Mouse (Mus musculus) liver, adult 2 months (tissue): ENCODE results near the gene Syce2.

Experiments
- CTCF ChIP-seq: fragments of 200-500 bp; IDR thresholded peaks from 2 replicates; pipeline ENCODE4 v1.5.1; 2011; ENCODE audit warnings: low read depth, low read length, control low read depth
- POLR2A ChIP-seq: fragments of 200-500 bp; IDR thresholded peaks from 2 replicates; pipeline ENCODE4 v1.6.1; 2011; ENCODE audit warnings: low read length, control low read depth; ENCODE audit not compliant: insufficient read depth; ENCODE audit errors: extremely low read depth

- TF ChIP-seq CTCF (peak; percentile 89), POLR2A (no peak)
Measured at GRCm38 (mm10) chr8:84928456-84929306, 56.8 kb downstream of the Syce2 start.
